Mouse (Mus musculus) layer of hippocampus, adult 9-11 months (tissue): ENCODE measurements at regions not wholly inside any gene's neighbourhood (a gene's known extent, or its start where the extent isn't known, plus 50 kb on each side); places are given as distances from the start of the nearest gene placed in this dataset.

ENCODE experiments used
- DNase-seq: peaks from one replicate; pipeline ENCODE4 v3.0.0; 2022

- no peak for DNase-seq
These were observed 253.8 kb upstream of the Tfap2d start for GRCm38 (mm10) chr1:18849038-18849437.

GRCm38 (mm10) chr1:18857457-18857856 is 245.4 kb upstream of the Tfap2d start:
- no peak for DNase-seq

- DNase-seq = no peak
These were observed 199.6 kb upstream of the Tfap2d start for GRCm38 (mm10) chr1:18903266-18903665.

- DNase-seq = no peak
These were observed 199.1 kb upstream of the Tfap2d start for GRCm38 (mm10) chr1:18903696-18904095.

GRCm38 (mm10) chr1:18911578-18911977 is 191.2 kb upstream of the Tfap2d start:
- no peak for DNase-seq

GRCm38 (mm10) chr1:18956276-18956675 is 146.5 kb upstream of the Tfap2d start:
- no peak for DNase-seq

- DNase-seq = no peak
These were observed 145.8 kb upstream of the Tfap2d start for GRCm38 (mm10) chr1:18956975-18957374.

- no peak for DNase-seq
These were observed 141.4 kb upstream of the Tfap2d start for GRCm38 (mm10) chr1:18961464-18961863.

- DNase-seq = no peak
These were observed 140.9 kb upstream of the Tfap2d start for GRCm38 (mm10) chr1:18961889-18962288.

GRCm38 (mm10) chr1:18968935-18969334 is 133.9 kb upstream of the Tfap2d start:
- no peak for DNase-seq

- DNase-seq = no peak
These were observed 132.6 kb upstream of the Tfap2d start for GRCm38 (mm10) chr1:18970173-18970572.

- DNase-seq = no peak
These were observed 128.8 kb upstream of the Tfap2d start for GRCm38 (mm10) chr1:18973826-18974620.

- no peak for DNase-seq
These were observed 127.9 kb upstream of the Tfap2d start for GRCm38 (mm10) chr1:18974860-18975439.

GRCm38 (mm10) chr1:18975500-18975899 is 127.3 kb upstream of the Tfap2d start:
- peak; percentile 13 for DNase-seq

GRCm38 (mm10) chr1:18976705-18977309 is 126.0 kb upstream of the Tfap2d start:
- DNase-seq = no peak

- DNase-seq = no peak
These were observed 123.7 kb upstream of the Tfap2d start for GRCm38 (mm10) chr1:18979141-18979540.

GRCm38 (mm10) chr1:19016778-19017177 is 86.0 kb upstream of the Tfap2d start:
- DNase-seq = no peak
